Mouse (Mus musculus) spleen, postnatal 14 days (tissue): Measurements from ENCODE around the gene Anp32a.
A peak's percentile ranks its signal among the peaks of the same experiment; 100 is the strongest.

ENCODE experiments used
- DNase-seq, 2 experiments: peaks; one replicate each; pipeline ENCODE4 v3.0.0; 2021 to 2022; ENCODE audit warnings: low spot score in 2 of 2

Anp32a gene

GRCm38 (mm10) chr9:62346388-62346679 is 5.2 kb downstream of the Anp32a start:
- no peak for DNase-seq

GRCm38 (mm10) chr9:62347201-62347600 is 6.1 kb downstream of the Anp32a start:
- no peak for DNase-seq

- DNase-seq: no peak
Measured at GRCm38 (mm10) chr9:62348050-62348449, 7.0 kb downstream of the Anp32a start.

- no peak for DNase-seq
Measured at GRCm38 (mm10) chr9:62348467-62348985, 7.4 kb downstream of the Anp32a start.

- DNase-seq: no peak
Measured at GRCm38 (mm10) chr9:62349250-62349649, 8.2 kb downstream of the Anp32a start.

- no peak for DNase-seq
Measured at GRCm38 (mm10) chr9:62350721-62351120, 9.6 kb downstream of the Anp32a start.

GRCm38 (mm10) chr9:62351200-62351599 is 10.1 kb downstream of the Anp32a start:
- no peak for DNase-seq

- no peak for DNase-seq
Measured at GRCm38 (mm10) chr9:62353784-62354183, 12.7 kb downstream of the Anp32a start.

- DNase-seq: no peak
Measured at GRCm38 (mm10) chr9:62354838-62355719, 14.0 kb downstream of the Anp32a start.

GRCm38 (mm10) chr9:62355763-62356162 is 14.7 kb downstream of the Anp32a start:
- no peak for DNase-seq

- DNase-seq: no peak
Measured at GRCm38 (mm10) chr9:62357593-62357992, 16.5 kb downstream of the Anp32a start.

- DNase-seq: no peak
Measured at GRCm38 (mm10) chr9:62358851-62359250, 17.8 kb downstream of the Anp32a start.

GRCm38 (mm10) chr9:62360889-62361288 is 19.8 kb downstream of the Anp32a start:
- DNase-seq: no peak

- DNase-seq: no peak
Measured at GRCm38 (mm10) chr9:62362835-62363385, 21.8 kb downstream of the Anp32a start.

- DNase-seq: peak; percentile 48 to 71
Measured at GRCm38 (mm10) chr9:62363619-62364018, 22.5 kb downstream of the Anp32a start.

- DNase-seq: no peak
Measured at GRCm38 (mm10) chr9:62364216-62364615, 23.1 kb downstream of the Anp32a start.

- DNase-seq: no peak
Measured at GRCm38 (mm10) chr9:62364831-62365230, 23.7 kb downstream of the Anp32a start.

GRCm38 (mm10) chr9:62365326-62366080 is 24.4 kb downstream of the Anp32a start:
- no peak for DNase-seq

- DNase-seq: no peak
Measured at GRCm38 (mm10) chr9:62366478-62367458, 25.7 kb downstream of the Anp32a start.

GRCm38 (mm10) chr9:62367510-62368071 is 26.5 kb downstream of the Anp32a start:
- no peak for DNase-seq
